Mouse (Mus musculus): ENCODE results near the gene Inip. TPM values are rescaled to one million over a fixed set of nuclear protein-coding genes. Genes with fewer than 3 reads are reported as not detected.

The Inip gene
- polyA plus RNA-seq, 1 experiment from 2014 or later = 16.7 TPM

GRCm38 (mm10) chr4:59822119-59822518 lies 20.7 kb upstream of the Inip start:
- 0 out of 2 replicates have a peak, but pooled peaks cover 2% of the 10 kb centered on the region for H3K36me3 ChIP-seq (ENCODE audit: control insufficient read depth, insufficient read depth)
- no peak overlapping the region for H3K4me3 ChIP-seq (ENCODE audit: low read depth, low read length)
- H3K4me1 ChIP-seq (replicated peaks; ENCODE audit: control insufficient read depth, insufficient read depth, low read length) = no peaks in the 10 kb centered on the region
- no peak overlapping the region for H3K9ac ChIP-seq (ENCODE audit: low read depth, low read length)
- no peaks in the 10 kb centered on the region for H3K9me3 ChIP-seq (ENCODE audit: control insufficient read depth)
- H3K27me3 ChIP-seq (replicated peaks; ENCODE audit: control insufficient read depth, insufficient read depth, low read length) = no peaks in the 10 kb centered on the region
- no peak for TF ChIP-seq CTCF (IDR thresholded peaks at IDR 0.05; ENCODE audit: low read depth)
- no peak overlapping the region for H3K4me2 ChIP-seq (replicated peaks; ENCODE audit: low read depth)
- WGBS = 73% methylated on average over 4 of the region's 4 CpGs
- ATAC-seq = no peak
- no peak overlapping the region; the same call in 1 of the 2 replicates for H3K27ac ChIP-seq (ENCODE audit: low read depth, low read length)

GRCm38 (mm10) chr4:59821516-59821915 lies 20.1 kb upstream of the Inip start:
- 94% methylated on average over 1 of the region's 1 CpGs for WGBS
- H3K27me3 ChIP-seq (replicated peaks; ENCODE audit: control insufficient read depth, insufficient read depth, low read length) = no peaks in the 10 kb centered on the region

GRCm38 (mm10) chr4:59819477-59820022 lies 18.2 kb upstream of the Inip start:
- WGBS = 62% methylated on average over 12 of the region's 12 CpGs
- H3K27ac ChIP-seq (ENCODE audit: low read depth, low read length) = no peak overlapping the region

More at GRCm38 (mm10) chr4:59821516-59821915, 20.1 kb upstream of the Inip start:
- no peak overlapping the region for H3K4me2 ChIP-seq (replicated peaks; ENCODE audit: low read depth)
- no peak for ATAC-seq
- no peaks in the 10 kb centered on the region for H3K36me3 ChIP-seq (ENCODE audit: control insufficient read depth, insufficient read depth)
- H3K4me3 ChIP-seq (ENCODE audit: low read depth, low read length) = no peak overlapping the region
- H3K9me3 ChIP-seq (ENCODE audit: control insufficient read depth) = no peaks in the 10 kb centered on the region
- no peak overlapping the region for H3K9ac ChIP-seq (ENCODE audit: low read depth, low read length)
- no peak overlapping the region for H3K27ac ChIP-seq (ENCODE audit: low read depth, low read length)
- TF ChIP-seq CTCF (IDR thresholded peaks at IDR 0.05; ENCODE audit: low read depth) = no peak
- no peaks in the 10 kb centered on the region for H3K4me1 ChIP-seq (replicated peaks; ENCODE audit: control insufficient read depth, insufficient read depth, low read length)

GRCm38 (mm10) chr4:59819054-59819472 lies 17.7 kb upstream of the Inip start:
- H3K4me1 ChIP-seq (replicated peaks; ENCODE audit: control insufficient read depth, insufficient read depth, low read length) = no peaks in the 10 kb centered on the region
- H3K4me3 ChIP-seq (ENCODE audit: low read depth, low read length) = no peak overlapping the region
- no peaks in the 10 kb centered on the region for H3K36me3 ChIP-seq (ENCODE audit: control insufficient read depth, insufficient read depth)
- H3K9ac ChIP-seq (ENCODE audit: low read depth, low read length) = no peak overlapping the region
- WGBS = 67% methylated on average over 7 of the region's 7 CpGs
- no peaks in the 10 kb centered on the region for H3K9me3 ChIP-seq (ENCODE audit: control insufficient read depth)
- no peaks in the 10 kb centered on the region for H3K27me3 ChIP-seq (replicated peaks; ENCODE audit: control insufficient read depth, insufficient read depth, low read length)
- no peak overlapping the region for H3K4me2 ChIP-seq (replicated peaks; ENCODE audit: low read depth)
- ATAC-seq = no peak
- no peak overlapping the region for H3K27ac ChIP-seq (ENCODE audit: low read depth, low read length)
- no peak for TF ChIP-seq CTCF (IDR thresholded peaks at IDR 0.05; ENCODE audit: low read depth)

More at GRCm38 (mm10) chr4:59819477-59820022, 18.2 kb upstream of the Inip start:
- Histone ChIP-seq H3K27me3 (replicated peaks; ENCODE audit: control insufficient read depth, insufficient read depth, low read length) (no peaks in the 10 kb centered on the region), H3K4me1 (replicated peaks; ENCODE audit: control insufficient read depth, insufficient read depth, low read length) (no peaks in the 10 kb centered on the region), H3K9me3 (ENCODE audit: control insufficient read depth) (no peaks in the 10 kb centered on the region), H3K4me3 (ENCODE audit: low read depth, low read length) (no peak overlapping the region), H3K36me3 (ENCODE audit: control insufficient read depth, insufficient read depth) (no peaks in the 10 kb centered on the region), H3K9ac (ENCODE audit: low read depth, low read length) (no peak overlapping the region), H3K4me2 (replicated peaks; ENCODE audit: low read depth) (no peak overlapping the region)
- ATAC-seq = no peak
- no peak for TF ChIP-seq CTCF (IDR thresholded peaks at IDR 0.05; ENCODE audit: low read depth)

GRCm38 (mm10) chr4:59818498-59818897 lies 17.1 kb upstream of the Inip start:
- Histone ChIP-seq H3K27ac (ENCODE audit: low read depth, low read length) (no peak overlapping the region), H3K4me1 (replicated peaks; ENCODE audit: control insufficient read depth, insufficient read depth, low read length) (no peaks in the 10 kb centered on the region), H3K27me3 (replicated peaks; ENCODE audit: control insufficient read depth, insufficient read depth, low read length) (no peaks in the 10 kb centered on the region), H3K9ac (ENCODE audit: low read depth, low read length) (no peak overlapping the region), H3K36me3 (ENCODE audit: control insufficient read depth, insufficient read depth) (no peaks in the 10 kb centered on the region), H3K9me3 (ENCODE audit: control insufficient read depth) (no peaks in the 10 kb centered on the region), H3K4me3 (ENCODE audit: low read depth, low read length) (no peak overlapping the region), H3K4me2 (replicated peaks; ENCODE audit: low read depth) (no peak overlapping the region)
- TF ChIP-seq CTCF (IDR thresholded peaks at IDR 0.05; ENCODE audit: low read depth) = no peak
- ATAC-seq = no peak
- WGBS = 87% methylated on average over 10 of the region's 10 CpGs

- TF ChIP-seq CTCF (IDR thresholded peaks at IDR 0.05; ENCODE audit: low read depth) = no peak
- WGBS = 82% methylated on average over 5 of the region's 5 CpGs
- Histone ChIP-seq H3K9me3 (ENCODE audit: control insufficient read depth) (no peaks in the 10 kb centered on the region), H3K4me2 (replicated peaks; ENCODE audit: low read depth) (no peak overlapping the region), H3K27ac (ENCODE audit: low read depth, low read length) (no peak overlapping the region), H3K4me3 (ENCODE audit: low read depth, low read length) (no peak overlapping the region), H3K27me3 (replicated peaks; ENCODE audit: control insufficient read depth, insufficient read depth, low read length) (no peaks in the 10 kb centered on the region), H3K4me1 (replicated peaks; ENCODE audit: control insufficient read depth, insufficient read depth, low read length) (no peaks in the 10 kb centered on the region), H3K9ac (ENCODE audit: low read depth, low read length) (no peak overlapping the region), H3K36me3 (ENCODE audit: control insufficient read depth, insufficient read depth) (no peaks in the 10 kb centered on the region)
- no peak for ATAC-seq
Observed at GRCm38 (mm10) chr4:59817790-59818189, 16.4 kb upstream of the Inip start.
